Mouse (Mus musculus) ES-CJ7 (cell line): ENCODE measurements at regions not wholly inside any gene's neighbourhood (a gene's known extent, or its start where the extent isn't known, plus 50 kb on each side); places are given as distances from the start of the nearest gene placed in this dataset.

ENCODE experiments used
- DNase-seq: peaks from one replicate; pipeline ENCODE4 v3.0.0; 2011; ENCODE audit warnings: low read depth, low spot score

DNA sequence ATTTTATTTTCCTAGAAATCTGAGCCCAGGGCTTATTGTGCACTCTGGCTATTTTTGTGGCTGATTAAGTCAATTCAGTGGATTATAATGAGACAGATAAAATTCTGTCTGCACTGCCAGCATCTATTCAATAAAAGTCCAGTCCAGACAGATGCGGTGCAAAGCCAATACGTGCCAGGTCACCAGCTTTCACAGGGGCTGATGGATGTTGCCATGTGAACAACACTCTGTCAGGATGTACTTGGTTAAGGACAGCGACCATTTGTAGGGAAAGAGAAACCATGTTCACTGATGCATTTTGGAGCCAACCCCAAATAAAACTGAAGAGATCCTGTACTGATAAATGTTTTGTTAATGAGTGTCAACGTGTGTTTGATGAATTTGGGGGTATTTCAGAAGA is 285.0 kb upstream of the Gnpda2 start:
- DNase-seq = no peak

DNA sequence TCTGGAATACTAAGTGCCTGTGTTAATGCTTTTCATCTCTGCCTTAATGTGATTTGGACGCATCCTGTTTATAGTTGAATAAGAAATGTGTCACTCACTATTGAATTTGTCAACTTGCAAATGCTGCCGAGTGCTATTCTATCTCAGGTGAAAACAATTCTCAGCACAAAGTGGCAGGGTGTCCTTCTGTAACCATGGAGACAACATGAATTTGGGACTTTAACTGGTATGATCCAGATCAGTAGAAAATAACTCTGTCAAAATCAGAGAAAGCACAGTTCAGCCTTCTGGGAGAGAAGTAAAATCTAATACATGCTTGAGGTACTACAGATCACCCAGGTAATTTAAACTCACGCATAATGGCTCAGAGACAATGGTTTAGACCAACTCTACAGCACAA is 270.9 kb upstream of the Gnpda2 start:
- no peak for DNase-seq

DNA sequence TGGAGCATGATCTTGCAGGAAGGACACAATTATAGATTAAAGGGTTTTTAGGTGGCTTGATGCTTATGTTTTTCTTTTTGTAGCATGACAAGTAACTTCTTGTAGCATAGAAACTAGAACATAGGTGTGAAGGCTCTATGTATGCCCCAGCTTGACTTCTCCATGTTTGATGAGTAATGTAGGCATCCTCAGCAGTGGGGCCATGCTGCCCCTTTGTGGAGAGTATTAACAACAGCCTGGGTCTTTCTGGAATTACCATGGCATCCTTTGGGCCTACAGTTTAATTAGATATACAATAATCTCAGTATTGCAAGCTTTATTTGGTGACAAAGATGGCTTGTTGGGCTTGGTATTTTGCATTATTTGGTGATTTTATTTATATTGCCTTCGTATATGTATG is 252.7 kb upstream of the Gnpda2 start:
- DNase-seq = no peak

DNA sequence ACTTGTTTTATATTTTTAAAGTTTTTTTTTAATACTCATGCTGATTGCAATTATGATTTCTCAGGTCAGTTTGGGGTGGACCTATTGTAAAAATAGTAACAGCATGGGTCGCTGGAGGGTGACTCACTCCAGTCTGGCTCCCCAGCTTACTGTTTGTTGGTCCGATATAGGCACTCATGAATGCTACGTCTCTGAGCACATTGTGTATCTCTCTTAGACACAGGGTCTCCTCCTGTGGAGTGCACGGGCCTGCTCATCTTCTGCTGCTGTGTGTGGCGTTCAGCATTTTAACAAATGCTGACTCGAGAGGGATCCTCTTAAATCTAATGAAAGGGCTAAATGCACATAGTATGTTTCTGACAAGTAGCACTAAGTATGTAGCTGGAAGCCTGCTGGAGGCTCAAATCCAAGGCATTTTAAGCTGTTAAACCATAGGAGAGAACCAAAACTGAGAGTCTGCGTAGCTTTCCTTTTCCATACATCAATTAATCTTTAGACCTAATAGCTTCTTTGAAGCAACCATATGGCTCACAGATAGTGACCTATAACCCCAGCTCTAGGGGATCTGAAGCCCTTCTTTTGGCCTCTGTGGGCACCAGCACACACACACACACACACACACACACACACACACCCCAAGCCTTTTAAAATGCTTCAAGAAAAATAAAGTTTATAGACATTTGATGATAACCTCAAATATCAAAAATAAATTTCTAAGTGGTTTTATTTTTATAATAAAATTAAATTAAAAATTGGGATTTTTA is 246.0 kb upstream of the Gnpda2 start:
- no peak for DNase-seq

DNA sequence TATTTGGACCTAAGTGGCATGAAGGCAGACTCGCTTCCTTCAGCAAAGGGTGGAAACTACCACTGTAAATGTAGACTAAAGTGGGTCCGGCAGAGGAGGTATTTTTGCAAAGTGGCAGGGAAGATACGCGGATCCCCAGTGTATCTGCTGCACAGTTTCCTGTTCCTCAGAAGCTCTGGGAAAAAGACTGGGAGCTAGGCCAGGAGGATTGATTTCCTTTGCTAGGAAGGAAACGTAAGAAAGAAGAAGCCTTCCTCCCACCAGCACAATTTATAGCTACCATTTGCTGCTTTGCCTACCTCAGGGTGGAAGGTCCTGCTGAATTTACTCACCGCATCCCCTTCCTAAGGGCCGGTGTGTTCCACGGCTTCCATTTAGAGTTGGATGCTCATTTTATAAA is 244.2 kb upstream of the Gnpda2 start:
- no peak for DNase-seq

DNA sequence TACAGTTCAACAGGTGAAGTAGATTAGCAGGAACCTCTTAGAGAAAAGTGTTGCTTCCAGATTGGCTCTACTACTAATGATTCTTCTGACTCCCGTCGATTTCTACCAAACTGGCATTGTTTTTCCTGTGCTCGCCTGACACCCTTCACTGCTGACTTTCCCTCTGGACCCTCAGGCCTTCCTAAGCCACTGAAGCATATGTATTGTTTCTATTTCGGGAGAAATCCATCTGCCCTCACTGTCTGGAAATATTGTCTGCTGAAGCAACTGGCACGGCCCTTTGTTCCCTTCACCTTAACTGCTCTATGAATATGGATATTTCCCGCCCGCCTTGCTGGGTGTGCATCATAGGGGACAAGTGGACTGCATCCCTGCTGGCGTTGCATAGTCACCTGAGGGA is 243.0 kb upstream of the Gnpda2 start:
- no peak for DNase-seq

DNA sequence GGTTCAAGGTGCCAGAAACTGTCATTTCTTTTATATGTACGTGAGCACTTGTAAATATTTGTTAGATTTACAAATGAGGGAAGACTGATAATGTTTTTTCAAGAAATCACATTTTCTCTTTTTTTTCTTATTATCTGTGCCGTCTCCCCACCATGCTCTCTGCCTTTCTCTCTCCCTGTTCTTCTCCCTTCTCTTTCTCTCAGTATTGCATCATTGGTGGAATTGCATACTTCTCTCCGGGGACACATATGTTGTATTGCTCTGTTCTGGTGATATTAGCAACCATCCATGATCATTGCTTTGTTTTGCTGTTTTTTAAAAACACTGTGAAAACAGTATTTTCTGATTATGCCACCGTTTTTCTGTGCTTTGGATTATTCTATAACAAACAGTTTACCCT is 225.6 kb upstream of the Gnpda2 start:
- no peak for DNase-seq

DNA sequence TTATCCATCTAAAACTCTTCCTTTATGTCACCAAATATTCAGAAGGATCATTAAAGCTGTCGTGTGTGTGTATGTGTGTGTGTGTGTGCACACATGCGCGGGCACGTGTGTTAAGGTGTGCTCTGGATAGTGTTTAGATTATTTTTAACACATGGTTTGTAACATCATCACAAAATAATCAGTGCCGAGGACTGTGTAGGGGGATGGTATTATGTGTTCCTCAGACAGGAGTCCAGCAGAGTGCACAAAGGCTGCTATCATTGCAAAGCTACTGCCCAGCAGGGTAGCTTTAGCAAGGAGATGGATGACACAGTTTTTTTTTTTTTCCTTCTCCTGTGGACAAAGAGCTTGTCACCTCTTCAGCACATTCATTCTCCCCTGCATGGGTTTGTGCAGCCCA is 224.9 kb upstream of the Gnpda2 start:
- DNase-seq = no peak

DNA sequence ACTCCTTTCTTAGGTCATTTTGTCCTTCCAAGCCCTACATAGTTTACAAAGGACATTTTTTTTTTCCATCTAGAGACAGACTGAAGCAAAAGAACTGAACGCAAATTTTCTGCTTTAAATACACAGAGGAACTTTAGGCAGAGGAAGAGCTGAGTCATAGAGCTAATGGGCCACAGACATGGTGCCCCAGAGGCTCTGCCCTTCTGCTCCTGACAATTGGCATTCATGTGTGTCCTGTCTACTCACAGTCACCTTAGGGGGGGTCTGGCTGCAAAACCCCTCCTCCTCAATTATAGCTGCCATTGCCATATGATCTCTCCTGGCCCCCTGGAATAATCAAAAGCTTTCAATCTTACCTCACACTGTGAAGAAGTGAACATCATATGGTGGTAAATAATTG is 223.2 kb upstream of the Gnpda2 start:
- no peak for DNase-seq

DNA sequence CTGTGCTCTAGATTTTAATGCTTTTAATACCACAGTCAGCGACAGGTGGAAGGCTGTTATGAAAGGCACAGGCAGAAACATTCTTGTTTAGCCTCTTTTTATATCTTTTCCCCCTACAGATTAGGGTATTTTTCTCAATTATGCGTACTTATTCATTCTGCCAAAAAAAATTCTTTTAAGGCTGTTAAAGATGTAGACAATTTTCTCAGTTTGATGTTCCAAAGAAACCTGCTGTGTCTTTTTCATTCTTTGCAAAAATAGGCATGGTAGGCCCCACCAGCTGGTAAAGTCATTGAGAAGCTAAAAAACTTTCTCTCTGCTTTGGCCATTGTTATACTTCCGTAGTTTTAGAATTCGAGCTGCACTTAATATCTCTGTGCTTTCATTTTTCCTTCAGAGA is 210.5 kb upstream of the Gnpda2 start:
- no peak for DNase-seq

DNA sequence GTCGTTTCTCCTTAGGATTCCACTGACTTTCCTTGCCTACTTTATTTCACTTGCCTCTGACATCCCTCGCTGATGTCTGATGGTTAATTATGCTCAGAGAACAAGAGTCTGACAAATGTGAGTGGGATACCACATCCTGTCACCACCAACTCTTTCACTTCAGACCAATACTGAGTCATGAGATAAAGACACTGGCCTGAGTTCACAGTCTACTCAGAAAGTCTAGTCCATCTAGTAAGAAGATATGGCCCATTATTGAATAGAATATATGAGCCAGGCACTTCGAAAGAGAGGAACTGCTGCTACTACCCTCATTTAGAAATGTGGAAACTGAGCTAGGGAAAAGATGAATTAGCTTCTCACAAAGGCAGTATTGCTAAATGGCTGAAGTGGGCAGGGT is 210.0 kb upstream of the Gnpda2 start:
- DNase-seq = no peak

DNA sequence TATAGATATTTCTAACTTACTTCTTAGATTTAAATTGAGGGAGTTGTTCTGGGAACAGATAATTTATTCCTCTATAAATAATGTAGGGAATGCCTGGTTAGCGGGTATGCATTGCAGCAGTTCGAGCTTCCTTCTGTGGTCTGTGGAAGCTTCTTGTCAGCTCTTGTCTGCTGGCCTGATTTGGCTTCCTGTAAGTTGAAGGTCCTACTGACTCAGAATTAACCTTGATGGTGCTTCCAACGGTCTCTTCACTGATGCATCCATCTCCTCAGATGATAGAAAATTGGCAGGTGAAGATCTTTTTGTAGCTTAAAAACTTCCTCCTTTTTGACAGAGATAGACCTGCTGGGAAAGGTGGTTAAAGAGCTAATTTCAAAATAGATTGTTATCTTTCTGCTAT is 203.2 kb upstream of the Gnpda2 start:
- DNase-seq = no peak

DNA sequence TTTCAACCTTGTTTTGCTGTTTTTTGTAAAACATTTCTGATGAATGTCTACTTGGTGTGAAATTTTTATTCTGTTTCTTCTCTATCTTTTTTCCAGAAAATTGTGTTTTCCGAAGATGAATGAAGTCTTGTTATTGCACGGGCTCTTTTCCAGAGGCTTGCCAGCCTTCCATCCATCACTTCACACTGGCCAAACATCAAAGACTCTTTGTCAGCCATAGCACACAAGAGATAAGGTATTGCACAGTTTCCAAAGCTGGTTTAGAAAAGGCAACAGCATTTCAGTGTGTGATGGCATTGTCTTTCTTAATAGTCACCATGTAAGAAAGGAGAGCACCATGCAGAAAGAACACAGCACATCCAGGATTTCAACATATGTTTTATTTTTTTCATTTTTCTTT is 202.5 kb upstream of the Gnpda2 start:
- DNase-seq = no peak

DNA sequence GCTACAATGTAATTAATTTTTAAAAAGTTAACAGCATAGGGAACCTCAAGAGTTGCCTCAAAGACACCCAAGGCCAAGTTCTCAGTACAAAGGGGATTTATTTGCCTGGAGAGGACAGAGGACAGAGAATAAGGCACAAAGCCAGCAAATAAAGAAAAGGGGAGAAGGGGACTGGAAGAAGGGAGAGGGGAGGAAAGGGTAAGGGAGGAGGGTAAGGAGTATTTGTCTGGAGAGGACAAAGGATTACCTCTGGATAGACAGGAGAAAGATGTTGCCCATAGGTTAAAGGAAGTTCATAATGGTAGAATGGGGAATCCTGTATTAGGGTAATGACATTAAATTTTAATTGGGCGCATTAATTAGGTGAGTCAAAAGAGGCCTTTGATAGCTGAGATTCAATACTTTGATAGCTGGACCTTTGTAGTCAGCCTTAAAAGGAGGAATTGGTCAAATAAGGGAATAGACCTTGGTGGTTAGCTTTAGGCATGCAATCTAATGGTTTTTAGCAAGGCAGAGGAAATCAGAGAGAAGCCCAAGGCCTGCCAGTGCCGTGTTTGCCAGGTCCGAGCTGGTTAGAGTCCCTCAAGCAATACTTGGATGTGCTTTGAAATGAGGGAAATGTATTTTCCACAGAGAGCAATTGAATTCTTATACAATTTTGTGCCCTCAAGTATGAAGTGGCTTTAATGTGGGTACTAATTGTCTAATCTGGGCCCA is 164.8 kb upstream of the Gnpda2 start:
- DNase-seq = no peak

DNA sequence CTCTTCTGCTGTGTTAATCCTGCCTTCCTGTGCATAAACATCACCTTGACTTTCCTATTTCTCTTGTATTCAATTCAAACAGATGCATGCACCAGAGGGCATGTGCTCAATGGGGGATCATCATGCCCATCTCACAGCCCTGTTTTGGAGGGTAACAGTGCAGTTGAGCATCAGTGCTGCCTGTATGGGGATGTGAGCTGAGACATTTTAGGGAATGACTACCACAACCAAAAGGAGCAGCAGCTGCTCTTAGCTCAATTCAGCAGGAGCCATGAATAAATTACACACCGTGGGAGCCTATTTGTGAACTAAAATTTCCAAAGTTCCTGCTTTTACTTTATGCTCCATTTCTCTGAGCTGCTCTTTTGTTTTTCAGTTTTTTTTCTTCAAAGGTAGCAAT is 164.2 kb upstream of the Gnpda2 start:
- DNase-seq = no peak

DNA sequence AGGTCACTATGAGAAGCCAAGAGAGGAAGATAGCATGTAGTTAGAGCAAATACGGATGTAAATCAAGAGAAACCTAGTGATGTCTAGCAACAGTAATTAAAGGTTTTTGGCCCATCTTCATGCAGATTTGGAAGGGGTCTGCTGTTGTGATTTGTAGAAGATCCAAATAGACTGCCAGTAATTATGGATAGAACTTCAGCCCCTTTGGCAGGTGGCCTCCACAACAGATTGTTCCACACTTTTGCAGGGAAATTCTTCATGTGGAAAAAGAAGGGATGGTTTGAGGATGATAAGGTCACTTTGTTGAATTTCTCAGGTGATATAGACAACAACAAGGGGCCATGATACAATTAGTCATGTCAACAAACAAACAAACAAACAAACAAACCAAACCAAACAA is 148.4 kb upstream of the Gnpda2 start:
- DNase-seq = no peak

DNA sequence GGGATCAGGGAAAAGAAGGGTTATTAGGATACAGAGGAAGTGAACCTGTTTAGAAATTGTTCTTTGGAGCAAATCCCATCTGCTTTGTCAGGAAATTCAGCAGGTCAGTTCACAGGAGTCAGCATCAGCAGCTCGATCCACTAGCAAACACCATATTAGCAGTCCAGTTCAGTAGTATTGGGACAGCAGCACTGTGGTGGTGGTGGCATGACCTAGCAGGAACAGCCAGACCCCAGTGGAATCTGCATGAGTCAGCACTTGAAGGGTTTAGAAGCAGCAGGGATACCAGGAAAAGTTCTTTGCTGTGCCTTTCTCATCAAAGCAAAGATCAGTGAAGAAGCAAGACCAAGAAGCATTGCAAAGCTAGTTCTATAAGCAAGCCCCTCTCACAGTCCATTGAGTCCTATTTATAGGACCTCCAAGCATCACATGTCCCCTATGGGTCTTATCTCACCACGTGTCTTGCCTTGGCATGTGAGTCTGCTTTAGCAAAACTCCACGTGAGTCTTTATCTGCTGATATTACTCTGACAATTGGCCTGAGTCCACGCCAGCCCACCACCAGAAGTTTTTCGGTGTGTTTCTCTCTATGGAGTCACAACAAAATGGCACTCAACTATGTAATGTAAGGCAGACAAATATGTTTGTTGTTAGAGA is 129.3 kb upstream of the Gnpda2 start:
- DNase-seq = no peak

DNA sequence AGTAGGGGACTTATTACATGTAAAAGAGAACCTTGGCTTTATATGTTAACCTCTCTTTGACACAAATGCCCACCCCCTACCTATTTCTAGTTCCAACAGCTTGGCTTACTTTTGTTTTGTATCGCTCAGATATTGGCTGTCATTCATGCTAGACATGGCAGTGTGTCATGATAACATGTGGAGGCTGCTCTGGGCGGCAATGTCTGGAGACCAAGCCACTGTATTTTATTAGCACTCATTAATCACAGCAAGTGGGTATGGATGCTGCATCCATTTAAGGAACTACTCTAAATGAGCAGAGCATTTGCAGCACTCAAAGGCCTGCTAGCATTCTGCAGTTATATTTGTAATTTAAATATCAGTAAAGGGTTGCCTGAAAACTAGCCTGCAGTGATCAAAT is 123.9 kb upstream of the Gnpda2 start:
- DNase-seq = no peak

DNA sequence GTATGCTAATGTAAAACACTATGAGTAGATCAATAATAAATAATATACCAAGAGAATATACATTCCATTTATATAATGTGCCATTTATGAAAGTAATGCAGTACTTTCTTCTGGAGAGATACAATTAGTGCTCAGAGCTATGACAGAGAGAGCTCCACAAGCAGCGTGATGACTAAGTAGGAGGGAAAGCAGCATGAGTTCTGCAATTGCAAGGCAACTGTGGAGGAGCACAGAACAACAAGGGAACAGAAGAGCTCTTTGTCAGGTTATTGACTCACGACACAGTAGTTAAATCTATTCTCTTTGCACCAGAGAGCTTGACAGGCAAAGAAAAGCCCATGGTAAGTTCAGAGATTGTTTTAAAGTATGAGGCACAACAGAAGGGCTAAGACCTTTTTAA is 115.0 kb upstream of the Gnpda2 start:
- DNase-seq = no peak

DNA sequence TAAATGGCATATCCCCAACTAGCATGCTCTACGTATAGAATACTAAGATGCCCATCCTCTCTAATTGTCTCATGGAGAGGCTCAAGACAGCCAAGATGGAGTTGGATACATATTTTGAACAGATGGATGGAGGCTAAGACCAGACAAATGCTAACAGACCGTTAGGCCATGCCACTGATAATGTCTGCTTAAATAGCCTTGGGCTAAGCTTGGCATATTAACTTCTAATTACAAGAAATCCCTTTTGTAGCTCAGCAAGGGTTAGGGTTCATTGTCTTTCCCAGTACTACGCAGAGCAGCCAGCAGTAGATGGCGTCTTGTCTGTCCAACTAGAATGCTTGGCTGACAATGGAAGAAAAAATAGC is 113.0 kb upstream of the Gnpda2 start:
- DNase-seq = no peak

DNA sequence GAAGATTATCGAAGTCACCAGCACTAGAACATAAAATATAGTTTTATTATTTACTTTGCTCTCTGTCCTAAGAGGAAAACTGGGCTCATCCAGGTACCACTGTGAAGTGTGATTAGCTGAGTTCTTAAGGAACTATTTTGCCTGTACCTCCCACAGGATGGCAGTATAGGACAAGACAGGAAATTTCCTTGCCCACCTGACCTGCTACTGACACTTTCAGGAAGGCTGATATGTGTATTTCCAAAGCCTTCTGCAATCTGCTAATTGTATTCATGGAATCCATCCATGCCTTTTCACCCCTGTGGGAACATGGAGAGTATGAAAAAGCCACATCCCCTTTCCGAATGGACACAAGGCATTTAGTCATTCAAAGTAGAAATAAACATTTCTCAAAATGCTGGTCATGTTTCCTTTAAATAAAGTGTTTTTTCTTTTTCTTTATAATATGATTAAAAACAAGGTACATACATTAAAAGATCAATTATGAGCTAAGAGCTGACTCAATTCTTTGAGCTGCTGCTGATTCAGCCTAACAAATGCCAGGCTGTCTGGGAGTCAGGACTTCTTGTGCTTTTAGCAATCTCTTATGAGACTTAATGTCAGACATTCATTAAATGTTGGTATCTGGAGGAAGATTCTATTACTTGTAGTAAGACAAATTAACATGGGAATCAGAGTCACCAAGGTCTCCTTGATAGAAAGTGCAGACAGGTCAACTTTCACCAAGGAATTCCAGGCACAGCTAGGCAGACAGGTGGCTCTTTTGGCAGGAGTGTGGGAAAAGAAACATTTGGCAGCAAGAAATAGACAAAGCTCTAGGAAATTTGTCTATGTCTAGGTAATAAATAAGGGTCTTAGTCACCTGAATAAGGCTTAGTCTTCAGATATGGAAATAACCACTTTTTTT is 112.4 kb upstream of the Gnpda2 start:
- DNase-seq = peak; percentile 24

DNA sequence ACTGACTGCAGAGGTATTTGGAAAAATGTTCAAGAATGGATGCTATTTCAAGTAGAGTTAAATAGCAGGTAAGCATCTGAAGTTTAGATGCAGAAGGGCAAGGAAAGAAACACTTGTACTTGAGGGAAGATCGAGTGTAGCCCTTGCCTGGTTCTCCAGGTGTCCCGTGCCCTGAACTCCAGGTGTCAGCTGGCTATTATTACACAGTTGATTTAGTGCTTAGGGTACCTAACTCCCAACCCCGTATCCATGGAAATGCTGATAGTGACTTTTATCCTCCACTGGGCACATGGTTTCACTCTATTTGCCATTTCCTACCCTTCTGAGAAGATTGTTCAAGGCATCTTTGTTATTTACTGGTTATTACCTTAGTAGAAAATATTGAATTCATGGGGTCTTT is 86.6 kb upstream of the Gnpda2 start:
- DNase-seq = no peak
